Mouse (Mus musculus) adrenal gland, postnatal 0 days (tissue): Measurements from ENCODE around the gene Taf1a. TPM values are rescaled to one million over a fixed set of nuclear protein-coding genes. Genes with fewer than 3 reads are reported as not detected.

ENCODE experiments used
- polyA plus RNA-seq: library from polyadenylated mRNA; unstranded; fragments of >200 nt; fragmentation: Nextera tagmentation; extraction: Ambion mirVana; gene quantifications from 2 replicates; pipeline ENCODE4 v1.2.1, GENCODE M21; 2015

Taf1a gene
- 11.3 and 13.1 TPM in 2 replicates for polyA plus RNA-seq

DNA sequence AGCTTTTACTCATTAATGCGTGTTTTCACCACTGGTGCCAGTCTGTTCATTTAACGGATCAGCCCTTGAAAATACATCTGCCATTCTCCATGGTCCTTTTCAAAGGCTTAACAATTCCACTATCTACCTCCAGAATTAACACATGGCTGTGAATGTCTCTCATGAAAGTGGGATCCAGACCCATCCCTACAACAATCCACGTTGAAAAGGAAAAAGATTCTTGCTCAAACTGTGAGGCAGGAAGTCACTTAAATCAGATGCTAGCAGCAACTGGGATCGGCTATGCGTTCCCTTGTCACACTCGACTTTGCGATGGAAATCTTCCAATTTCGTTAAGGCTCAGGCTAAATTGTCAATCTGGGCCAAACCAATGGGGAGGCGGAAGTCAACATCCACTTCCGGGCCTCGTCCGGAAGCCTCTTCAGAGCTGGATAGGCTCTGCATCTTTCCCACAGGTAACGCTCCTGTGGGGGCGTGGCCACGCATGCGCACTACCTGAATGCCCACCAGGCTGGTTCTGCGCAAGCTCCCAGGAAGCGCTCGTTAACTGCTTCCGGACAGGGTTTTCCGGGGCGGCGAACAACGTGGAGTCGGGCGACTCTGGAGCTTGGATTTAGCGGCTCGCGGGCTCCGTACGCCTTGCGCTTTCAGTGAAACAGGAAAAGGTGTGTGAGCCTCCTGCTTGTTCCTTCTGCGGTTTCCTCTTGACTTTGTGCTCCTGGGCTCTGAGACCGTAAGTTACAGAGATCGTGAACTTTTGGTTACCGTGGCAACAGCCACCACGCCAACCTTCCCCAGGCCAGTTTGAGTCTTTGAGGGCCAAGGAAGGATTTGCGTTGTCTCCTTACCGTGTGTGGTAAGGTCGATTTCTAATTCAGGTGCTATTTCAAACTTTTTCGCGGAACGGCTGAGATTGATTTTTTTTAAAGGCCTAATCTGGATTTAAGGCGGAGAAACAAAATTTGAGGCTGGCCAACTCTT is at the start of gene Taf1a:
Gene Taf1a, plus strand, starts transcription at position 556 of the 981 bp plus-strand sequence.

DNA sequence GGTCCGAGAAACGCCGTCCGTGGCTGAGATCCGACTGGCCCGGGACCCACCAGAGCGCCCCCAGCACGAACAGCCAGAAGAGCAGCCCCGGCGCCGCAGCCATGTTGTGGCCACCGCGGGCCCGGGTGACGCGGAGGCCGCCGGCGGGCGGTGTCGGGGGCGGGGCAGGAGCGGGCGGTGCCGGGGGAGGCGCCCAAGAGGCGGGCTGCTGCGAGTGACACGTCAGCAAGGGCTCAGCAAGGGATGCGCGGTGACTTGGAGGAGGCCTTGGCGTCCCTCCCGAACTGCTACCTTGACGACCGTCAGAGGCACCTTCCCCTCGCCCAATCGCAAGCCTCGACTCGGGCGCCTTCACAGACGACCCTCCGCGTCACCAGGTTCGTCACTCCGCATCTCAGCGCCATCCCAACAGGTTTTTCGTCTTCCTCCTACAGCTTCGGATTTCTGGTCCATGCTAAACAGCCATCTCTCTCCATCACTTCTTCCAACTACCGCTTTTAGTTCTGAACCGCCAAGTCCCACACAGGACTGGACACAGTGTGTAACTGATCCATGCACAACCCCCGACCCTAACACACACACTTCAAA is 19.3 kb upstream of the Taf1a start, which contains the start of gene Mia3:
Gene Mia3, minus strand, starts transcription at position 127 of the 588 bp plus-strand sequence.

DNA sequence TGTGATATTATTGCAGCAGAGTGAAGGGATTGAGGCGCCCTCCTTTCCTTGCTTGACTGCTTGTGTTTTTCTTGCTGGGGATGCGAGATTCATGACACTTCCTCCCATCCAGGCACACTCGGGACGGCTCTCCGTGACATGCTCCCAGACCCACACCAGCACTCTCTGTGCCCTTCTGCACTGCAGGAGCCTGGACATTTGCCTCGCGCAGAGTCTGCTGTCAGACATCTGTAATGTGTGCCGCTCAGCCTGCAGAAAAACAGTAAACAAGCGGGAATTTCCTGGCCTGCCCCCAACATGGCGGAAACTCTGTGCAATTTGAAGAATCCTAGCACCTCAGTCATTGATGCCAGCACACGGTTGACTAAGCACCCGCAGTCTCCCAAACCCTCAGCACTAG is 29.1 kb downstream of the Taf1a start, which contains the start of gene Hhipl2:
Gene Hhipl2, plus strand, starts transcription at position 343 of the 400 bp plus-strand sequence.

Other genes starting within 250 kb of the Taf1a start
- 8.4 and 12.7 TPM in 2 replicates for gene Disp1, start 167.5 kb upstream of the Taf1a start, polyA plus RNA-seq
- gene Aida, start 92.4 kb upstream of the Taf1a start, polyA plus RNA-seq: 41.1 and 44.8 TPM in 2 replicates
- 33.8 and 39.3 TPM in 2 replicates for gene Brox, start 91.7 kb upstream of the Taf1a start, polyA plus RNA-seq
- 65.0 and 70.3 TPM in 2 replicates for gene Mia3, start 19.4 kb upstream of the Taf1a start, polyA plus RNA-seq
- not detected in 2 replicates for gene Hhipl2, start 29.2 kb downstream of the Taf1a start, polyA plus RNA-seq